Mouse (Mus musculus) ES-Bruce4 (cell line): ENCODE results near the gene Fam129c.

ENCODE experiments used
- CTCF ChIP-seq: IDR thresholded peaks from one replicate; pipeline ENCODE4 v1.8.1; 2011; ENCODE audit warnings: low read depth, low read length
- EP300 ChIP-seq: IDR thresholded peaks from 2 replicates; pipeline ENCODE4 v1.6.1; 2011; ENCODE audit warnings: low read depth, low read length; ENCODE audit not compliant: insufficient read depth

DNA sequence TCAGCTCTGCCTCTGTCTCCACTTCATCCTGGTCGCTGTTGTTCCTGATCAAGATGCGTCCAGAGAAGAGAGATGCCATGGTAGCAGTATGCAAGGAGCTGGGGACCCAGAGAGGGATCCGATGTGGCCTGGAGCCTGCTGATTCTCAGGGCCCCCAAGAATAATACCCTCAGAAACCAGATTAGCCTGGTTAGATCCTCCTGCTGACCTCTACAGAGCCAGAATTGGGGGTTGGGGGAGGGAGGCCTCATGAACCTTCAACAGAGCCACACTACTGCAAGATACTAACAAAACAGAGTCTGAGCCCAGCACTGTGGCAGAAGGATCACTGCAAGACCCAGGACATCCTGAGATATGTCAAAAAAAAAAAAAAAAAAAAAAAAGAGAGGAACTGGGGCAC, 30.9 kb upstream of the Fam129c start, which contains the start of gene Nxnl1:
- TF ChIP-seq CTCF (no peak), EP300 (no peak)
